Mouse (Mus musculus): Measurements from ENCODE around the gene Sdhc. TPM values are rescaled to one million over a fixed set of nuclear protein-coding genes. Genes with fewer than 3 reads are reported as not detected.
"Not testable (repeated sequence)": the region's sequence is repeated elsewhere in the genome, so short reads cannot be mapped to it uniquely, and the experiment has no call there.

The Sdhc gene
- total RNA-seq, 2 experiments from 2014 or later = 568 to 707 TPM

DNA sequence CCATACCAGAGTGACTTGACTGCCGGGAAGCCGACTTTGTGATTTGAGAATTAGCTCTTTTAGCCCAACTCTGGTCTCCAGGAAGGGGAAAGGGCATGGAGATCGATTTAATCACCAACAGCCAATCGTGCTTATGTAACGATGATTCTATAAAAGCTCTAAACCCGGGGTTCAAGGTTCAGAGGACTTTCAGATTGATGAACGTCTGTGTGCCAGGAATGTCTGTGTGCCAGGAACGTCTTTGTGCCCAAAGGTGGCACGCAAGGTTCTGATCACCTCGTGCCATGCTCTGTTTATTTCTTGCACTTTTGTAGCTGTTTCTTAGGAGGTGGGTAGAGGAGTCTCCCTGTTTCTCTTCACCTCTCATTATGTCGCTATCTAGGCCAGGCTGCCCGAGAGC lies 18.5 kb upstream of the Sdhc start:
- no peak for DNase-seq

DNA sequence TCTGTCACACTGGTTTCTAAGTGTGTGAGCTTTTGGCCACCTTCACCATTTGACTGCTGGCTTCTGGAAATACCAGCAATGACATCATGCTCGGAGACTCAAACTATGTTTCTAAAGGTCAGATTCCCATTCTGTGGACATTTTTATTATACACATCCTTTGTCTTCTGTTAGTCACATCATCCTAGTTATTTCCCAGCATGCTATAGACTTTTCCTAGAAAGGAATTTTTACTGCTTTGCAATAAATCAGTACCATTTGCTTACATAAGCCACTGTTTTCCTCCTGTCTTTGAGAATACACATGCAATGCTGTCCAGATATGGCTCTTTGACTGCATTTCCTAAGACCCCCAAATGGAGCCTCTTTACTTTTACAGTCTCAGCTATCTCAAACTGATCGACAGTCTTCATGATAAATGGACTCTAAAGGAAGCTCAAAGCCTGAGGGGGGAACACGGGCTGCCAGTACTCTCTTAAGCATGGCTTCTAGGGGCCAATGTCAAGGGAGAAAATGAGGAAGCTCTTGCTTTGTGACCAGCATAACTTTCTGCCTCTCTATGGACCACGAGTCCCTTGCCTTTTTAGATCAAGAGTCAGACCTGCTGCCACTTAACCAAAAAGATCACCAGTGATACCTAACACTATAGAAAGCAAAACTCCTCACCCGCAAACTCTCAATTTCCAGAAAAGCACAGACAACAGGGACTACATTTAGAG lies 15.4 kb upstream of the Sdhc start:
- no peak for DNase-seq

DNA sequence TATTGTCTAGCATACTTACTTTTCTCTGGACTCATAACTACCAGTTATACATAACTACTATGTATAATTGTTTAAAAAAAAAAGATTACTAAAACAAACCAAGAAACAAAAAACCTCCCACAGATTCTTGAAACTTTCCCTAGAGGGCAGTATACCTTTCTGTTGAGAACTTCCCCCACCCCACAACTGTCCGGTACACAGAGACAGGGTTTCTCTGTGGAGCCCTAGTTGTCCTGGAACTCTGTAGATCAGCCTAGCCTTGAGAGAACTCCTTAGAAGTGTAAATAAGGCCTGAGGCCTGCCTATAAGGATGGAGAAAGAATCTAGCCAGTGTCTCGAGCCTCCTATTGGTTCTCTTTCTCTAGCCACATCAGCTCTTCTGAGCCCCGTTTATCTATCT lies 13.9 kb upstream of the Sdhc start:
- DNase-seq = no peak

DNA sequence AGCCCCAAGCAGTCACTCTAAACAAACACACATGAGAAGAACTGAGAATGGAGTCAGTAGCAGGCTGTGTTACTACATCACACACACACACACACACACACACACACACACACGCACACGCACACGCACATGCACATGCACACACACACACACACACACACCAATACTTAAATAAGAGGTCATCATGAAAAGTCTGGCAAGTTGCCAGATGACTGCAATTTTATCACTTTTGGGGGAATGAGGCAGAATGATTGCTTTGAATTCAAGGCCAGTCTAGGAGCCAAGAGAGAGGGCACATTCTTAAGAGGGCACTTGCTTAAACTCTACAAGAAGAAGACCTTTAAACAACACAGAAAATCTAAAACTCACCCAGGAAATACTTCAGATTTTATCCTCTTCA lies 12.1 kb upstream of the Sdhc start:
- DNase-seq = no peak

DNA sequence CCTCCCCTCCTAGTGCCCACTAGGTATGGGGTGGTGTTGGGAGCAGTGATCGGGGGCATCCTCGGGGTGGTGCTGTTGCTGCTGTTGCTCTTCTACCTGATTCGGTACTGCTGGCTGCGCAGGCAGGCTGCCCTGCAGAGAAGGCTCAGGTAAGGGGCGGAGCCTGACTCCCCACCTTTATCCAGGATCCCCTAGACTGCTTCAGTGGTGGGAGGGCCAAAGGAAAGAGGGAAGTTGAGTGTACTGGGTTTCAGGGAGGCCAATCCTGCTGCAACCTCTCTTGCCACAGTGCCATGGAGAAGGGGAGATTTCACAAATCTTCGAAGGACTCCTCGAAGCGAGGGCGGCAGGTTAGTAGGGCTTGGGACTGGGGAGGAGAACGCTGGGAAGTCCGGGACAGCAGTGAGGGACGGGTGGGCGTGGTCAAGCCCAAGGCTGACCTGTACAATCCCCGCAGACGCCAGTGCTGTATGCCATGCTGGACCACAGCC lies 9.1 kb upstream of the Sdhc start:
- DNase-seq = no peak

DNA sequence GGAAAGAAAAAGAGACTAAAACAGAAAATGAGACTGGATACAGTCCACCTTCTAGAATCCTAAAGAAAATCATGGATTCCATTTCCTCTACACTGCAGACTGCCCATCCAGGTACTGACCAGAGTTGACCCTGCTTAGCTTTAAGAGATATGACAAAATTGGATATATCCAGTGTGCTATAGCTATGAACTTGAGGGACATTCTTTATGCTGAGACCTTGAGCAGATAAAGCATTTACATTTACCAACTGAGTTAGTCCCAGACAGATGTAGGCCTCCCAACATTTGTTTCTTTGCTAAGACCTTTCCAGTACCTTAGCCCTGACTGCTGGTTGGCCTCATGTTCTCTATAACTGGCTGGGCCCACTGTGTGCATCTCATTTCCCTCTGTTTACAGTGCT lies 7.6 kb upstream of the Sdhc start:
- DNase-seq = no peak

DNA sequence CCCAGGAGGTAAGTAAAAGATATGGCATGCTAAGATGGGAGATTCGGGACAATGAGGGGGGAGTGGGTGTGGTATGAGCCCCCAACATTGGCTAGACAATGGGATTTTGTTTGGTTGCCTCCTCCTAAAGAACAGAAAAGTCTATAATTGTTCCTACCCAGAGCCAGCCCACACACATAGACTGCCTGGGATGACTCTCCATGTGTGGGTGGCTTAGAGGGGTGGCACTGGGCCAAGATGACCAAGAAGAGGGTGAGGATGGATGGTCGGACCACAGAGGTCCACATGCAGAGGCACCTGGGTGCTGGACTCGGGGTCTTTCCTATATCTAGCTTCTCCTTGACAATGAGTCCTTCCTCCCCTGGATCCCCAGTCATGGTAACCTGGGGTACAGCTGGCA lies 6.2 kb upstream of the Sdhc start:
- no peak for DNase-seq

DNA sequence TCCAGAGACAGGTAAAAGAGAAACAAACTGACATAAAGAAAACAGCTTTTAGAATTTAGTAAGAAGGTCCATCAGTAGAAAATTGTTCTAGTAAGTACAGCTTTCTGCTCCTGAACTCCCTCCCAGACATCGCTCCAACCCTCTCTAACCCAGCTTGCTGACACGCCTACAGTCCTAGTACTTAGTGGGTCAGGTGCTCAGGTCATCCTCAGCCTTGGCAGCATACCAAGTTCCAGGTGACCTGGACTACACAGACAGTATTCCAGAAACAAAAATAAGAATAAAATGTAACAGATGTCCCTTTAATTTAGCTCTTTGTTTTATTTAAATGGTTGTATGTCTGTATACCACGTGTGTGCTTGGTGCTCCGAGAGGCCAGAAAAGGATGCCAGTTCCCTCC lies 1.6 kb upstream of the Sdhc start:
- DNase-seq = no peak

DNA sequence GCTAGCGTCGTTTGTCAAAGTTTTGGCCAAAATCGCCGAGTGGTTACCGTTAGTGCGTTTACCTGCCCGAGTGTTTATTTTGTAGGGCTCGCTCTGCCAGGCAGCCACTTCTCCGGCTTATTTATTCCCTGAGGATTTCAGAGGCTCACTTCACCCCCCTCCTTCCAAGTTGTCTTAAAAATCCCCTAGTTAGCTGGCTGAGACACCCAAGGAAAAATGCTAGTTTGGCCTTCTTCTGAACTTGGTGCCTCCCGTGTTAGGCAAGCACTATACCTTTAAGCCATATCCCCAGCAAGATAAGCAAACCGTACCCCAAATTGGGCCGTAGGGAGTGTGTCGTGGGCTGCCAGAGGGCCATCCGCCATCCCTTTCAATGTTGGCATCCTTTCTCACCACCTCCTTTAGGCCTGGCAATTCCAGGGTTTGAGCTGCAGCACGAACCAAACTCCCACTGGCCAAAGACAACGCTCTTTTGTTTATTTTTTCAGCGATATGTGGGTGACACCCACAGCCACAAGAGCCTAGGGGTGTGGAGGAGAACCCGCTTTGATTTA lies 512 bp upstream of the Sdhc start:
- no peak for DNase-seq

DNA sequence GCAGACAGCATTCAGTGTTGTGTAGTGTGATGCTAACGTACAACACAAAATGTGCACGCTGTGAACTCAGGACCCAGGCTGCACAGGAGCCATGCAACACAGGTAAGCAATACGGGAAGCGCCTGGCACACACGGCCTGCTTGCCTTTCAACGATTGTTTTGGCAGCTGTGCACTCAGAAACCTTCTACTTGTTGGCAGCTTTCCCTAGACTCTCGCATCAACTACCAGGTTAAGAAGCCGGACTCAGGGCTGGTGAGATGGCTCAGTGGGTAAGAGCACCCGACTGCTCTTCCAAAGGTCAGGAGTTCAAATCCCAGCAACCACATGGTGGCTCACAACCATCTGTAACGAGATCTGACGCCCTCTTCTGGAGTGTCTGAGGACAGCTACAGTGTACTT lies 7.4 kb downstream of the Sdhc start:
- not testable (repeated sequence) for DNase-seq

DNA sequence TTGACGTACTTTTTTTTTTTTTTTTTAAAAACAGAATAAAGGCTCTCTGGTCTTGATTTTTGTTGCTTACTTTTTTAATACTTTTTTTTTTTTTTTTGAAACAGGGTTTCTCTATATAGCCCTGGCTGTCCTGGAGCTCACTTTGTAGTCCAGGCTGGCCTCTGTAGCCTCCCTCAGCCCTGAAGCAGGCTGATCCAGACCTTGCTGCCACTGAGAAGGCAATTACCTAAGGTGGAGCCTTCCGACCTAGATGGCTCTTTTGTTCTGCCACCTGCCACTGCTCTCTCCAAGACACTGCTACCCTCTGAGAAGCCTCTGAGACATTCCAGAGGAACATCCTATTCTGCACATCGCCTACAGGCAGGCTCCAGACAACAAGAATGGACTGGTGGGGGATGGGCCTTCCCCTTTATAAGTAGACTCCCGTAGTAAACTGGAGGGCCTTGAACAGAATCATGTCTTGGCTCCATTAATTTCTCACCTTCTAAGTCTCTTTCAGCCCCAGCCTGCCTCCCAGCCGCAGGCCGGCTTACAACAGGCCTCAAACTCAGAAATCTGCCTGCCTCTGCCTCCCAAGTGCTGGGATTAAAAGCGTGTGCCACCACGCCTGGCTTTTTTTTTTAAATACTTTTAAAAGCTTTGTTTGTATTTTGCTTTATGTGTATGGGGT lies 12.8 kb downstream of the Sdhc start:
- DNase-seq = not testable (repeated sequence)

DNA sequence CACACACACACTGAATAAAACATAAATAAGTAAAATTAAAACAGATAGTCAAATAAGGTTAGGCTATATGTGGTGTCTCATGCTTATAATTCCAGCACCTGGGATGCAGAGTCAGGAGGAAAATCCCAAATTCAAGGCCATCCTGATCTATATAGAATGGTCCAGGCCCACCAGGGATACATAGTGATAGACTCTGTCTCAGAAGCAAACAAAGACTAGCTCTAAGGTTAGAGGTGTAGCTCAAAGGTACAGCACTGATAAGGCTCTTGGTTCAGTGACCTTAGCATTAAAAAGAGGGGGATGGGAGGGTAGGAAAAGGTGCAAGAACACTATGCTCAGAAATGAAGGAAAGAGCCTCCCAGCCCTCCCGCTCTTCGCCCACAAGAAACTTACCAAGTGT lies 14.8 kb downstream of the Sdhc start:
- no peak for DNase-seq

DNA sequence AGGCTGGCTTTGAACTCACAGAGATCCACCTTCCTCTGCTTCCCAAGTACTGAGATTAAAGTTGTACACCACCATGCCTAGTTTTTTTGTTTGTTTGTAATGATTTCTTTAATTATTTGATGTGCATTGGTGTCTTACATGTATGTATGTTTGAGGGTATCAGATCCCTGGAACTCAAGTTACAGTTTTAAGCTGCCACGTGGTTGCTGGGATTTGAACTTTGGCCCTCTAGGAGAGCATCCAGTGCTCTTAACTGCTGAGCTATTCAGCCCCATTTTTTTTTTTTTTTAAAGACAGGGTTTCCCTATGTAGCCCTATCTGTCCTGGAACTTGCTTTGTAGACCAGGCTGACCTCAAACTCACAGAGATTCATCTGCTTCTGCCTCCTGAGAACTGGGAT lies 19.4 kb downstream of the Sdhc start:
- DNase-seq = no peak

DNA sequence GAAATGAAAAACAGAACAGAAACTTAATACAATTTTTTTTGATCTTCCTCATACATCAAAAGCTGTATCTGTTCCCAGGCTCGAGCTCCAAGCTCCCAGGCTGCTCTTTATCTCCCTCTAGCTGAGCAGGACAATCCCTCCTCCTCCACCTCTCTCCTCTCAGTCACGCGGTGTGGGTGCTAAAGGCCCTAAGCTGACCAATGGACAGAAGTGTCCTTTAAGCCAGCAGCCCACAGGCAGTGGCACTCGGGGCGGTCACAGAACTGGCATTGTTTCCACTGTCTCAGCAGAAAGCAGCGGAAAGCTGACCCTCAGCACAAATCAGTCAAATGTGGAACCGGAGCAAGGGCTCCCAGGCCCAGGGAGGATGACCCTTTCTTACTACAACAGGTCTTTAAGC lies 21.2 kb downstream of the Sdhc start:
- no peak for DNase-seq

DNA sequence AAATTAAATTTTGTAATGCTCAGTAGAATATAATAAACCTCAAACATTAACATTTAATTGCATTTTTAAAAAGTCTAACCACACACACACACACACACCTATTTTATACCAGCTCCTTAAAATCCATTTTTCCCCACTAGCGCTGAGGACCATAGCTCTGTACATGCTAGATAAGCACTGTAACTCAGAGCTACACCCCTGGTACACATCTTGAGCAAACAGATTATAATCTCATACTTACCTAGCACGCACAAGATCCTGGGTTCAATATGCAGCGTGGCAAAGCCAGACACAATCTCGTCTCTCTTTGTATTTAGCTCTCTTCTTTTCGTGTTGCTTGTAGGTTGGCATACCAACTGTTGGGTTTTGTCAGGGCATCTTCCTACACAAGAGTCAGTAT lies 26.0 kb downstream of the Sdhc start:
- DNase-seq = no peak

DNA sequence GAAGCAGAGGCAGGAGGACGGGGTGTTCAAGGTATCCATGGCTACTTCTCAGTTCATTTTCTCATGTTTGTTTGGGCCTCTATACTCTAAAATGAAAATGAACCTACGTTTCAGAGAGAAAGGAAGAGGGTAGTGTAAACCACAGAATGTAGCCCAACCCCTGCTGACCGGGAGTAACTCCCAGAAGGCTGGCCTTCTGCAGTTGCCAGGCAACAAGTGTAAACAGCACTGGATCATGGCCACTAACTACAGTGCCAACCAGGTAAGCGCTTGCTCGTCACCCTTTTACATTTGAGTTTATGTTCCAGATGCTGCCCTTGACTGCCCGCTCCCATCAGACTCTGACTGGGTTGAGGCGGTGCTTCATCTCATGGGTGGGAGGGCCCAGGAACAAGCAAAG lies 27.5 kb downstream of the Sdhc start:
- no peak for DNase-seq

DNA sequence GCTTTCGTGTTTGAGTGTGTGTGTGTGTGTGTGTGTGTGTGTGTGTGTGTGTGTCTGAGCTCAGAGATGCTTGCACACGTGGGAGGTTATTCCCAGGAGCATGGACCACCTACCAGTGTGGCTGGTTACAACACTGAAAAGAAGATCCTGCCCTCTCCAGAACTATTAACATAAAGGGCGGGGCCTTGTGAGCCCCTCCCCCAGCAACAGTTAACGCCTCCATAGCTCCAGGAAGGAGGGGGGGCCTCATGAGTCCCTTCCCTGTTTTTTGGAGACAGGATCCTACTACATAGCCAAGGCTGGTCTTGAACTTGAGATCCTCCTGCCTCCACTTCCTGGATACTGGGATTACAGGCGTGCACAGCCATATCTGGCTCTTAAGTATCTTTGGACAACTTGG lies 28.6 kb downstream of the Sdhc start:
- DNase-seq = no peak

DNA sequence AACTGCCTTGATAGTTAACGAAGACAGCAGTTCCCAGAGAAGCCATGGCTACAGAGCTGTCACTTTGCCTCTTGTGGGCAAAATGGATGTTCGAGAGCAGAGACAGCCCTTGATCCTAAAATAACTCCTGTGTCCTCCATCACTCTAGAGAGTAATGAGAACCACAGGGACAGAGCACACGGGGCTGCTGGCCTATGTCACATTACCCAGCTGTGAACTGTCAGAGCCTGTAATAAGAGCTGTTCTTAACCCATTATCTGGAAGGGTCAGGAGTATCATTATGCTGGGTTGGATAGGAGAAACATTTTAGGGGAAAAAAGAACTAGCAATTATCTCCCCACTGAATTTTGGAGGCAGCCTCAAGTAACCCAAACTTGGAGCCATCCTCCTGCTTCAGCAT lies 29.5 kb downstream of the Sdhc start:
- no peak for DNase-seq

DNA sequence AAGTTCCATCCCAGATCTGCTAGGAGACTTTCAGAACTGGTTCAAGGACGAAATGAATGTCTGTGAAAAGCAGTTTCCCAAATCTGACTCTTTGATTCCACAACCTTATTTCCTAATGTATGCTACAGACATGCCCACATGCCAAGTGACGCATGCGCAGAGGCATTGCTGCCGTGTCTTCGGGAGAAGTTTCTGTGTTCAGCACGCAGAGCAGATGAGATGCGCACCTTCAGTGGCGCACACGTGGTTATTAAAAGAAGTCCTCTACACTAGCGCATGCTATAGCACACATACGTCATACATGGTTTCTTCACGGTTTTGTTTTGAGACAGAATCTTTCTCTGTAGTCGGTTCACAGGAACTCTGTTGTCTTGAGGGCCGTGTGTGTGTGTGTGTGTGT lies 31.0 kb downstream of the Sdhc start:
- no peak for DNase-seq

DNA sequence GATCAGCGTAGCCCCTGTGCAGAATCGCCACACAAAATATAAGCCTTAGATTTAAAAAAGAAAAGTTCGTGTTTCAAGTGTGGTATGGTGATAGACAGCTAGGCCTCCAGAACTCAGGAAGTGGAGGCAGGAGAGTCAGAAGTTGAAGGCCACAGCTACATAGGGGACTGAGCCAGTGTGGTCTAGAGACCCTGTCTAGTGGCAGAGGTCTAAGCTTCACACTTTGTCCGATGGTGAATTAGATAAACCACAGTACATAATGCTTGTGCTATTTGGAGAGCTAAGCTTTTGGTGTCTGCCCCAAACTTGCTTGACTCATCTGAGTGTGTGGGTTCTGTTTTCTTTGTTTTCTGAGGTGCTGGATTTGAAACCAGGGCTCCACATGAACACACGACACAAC lies 31.4 kb downstream of the Sdhc start:
- no peak for DNase-seq

DNA sequence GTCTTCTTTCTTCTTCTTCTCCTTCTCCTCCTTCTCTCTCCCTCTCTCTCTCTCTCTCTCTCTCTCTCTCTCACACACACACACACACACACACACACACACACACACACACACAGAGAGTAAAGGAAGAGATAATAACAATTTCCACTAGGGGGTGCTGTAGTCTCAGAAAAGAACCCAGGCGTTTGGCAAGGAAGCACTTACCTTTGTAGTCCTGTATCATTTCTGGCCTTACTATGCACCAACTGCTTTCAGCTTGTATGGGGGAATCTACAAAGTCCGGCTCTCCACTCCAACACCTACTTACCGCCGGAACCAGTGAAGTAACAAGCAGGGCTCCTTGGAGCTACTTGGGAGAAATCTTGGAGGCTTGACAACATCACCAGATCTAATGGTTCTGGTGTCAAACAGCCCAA lies 32.1 kb downstream of the Sdhc start:
- DNase-seq = no peak

DNA sequence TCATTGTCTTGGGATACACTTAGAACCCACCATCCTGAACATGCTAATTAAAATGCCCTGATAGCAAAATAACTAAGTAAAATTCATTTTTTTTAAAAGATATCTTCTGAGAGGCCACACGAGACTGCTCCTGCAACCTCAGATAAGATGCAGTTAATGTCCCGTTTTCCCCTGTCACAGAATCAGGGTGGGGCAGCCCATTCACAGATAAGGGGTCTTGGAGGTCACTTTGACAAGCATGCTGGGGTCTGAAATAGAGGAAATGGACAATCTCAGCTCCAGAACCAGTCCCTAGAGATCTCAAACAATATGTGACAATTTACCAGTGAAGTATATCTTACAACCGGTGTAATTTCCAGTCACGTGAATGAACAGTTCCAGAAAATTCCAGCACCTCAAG lies 34.1 kb downstream of the Sdhc start:
- DNase-seq = no peak

DNA sequence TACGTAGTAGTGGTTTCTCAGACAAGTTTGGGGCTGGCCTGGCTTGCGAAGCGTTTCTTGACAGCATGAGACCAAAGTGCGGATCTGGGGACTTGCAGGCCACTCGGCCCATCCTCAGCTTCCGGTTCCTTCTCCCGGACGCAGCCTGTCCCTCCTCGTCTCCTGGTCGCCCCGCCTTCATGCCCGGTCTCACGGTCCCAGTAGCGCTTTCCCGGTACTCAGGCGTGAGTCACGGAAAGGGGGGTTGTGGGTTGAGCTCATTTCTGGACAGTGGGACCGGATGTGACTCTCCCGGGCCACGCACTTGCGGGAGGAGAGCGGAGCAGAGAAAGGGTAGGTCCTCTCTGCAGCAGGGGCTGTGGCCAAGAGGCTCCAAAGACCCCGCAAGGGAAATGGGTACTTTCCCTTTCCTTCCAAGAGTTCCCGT lies 36.5 kb downstream of the Sdhc start, which contains the start of gene Cfap126:
Gene Cfap126, plus strand, starts transcription at position 46 of the 427 bp plus-strand sequence.
- peak; percentile 68 for DNase-seq

DNA sequence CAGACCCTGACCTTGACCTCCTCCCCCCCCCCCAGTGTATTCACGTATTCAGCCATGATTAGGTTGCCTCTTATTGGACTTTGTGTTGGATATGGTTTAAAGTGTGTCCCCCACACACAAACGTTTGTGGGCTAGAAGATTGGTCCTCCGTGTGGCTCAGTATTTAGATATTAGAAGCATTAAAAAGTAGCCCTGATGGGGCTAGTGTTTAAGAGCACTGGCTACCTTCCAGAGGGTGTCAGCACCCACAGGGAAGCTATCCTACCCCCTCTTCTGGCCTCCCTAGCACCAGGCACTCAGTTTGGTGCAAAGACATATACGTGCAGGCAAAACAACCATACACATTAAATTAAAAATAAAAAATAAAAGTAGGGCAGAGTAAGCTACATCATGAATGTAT lies 37.4 kb downstream of the Sdhc start:
- DNase-seq = no peak
